Mouse (Mus musculus) 3T3-L1 (cell line): ENCODE measurements at regions not wholly inside any gene's neighbourhood (a gene's known extent, or its start where the extent isn't known, plus 50 kb on each side); places are given as distances from the start of the nearest gene placed in this dataset.
"Not testable (repeated sequence)": the region's sequence is repeated elsewhere in the genome, so short reads cannot be mapped to it uniquely, and the experiment has no call there.

Experiments
- DNase-seq: peaks from one replicate; pipeline ENCODE4 v3.0.0-alpha.2; 2015; ENCODE audit warnings: low read depth, low spot score

GRCm38 (mm10) chr3:7306800-7307199 lies 686.6 kb upstream of the 1700008P02Rik start:
- DNase-seq: peak; percentile 69

GRCm38 (mm10) chr3:7298511-7298910 lies 678.3 kb upstream of the 1700008P02Rik start:
- no peak for DNase-seq

GRCm38 (mm10) chr3:7291026-7291425 lies 670.8 kb upstream of the 1700008P02Rik start:
- no peak for DNase-seq

- DNase-seq: no peak
These were observed 637.3 kb upstream of the 1700008P02Rik start for GRCm38 (mm10) chr3:7257591-7257990.

- DNase-seq: no peak
These were observed 628.1 kb upstream of the 1700008P02Rik start for GRCm38 (mm10) chr3:7248337-7248736.

- no peak for DNase-seq
These were observed 609.5 kb upstream of the 1700008P02Rik start for GRCm38 (mm10) chr3:7229769-7230168.

- not testable (repeated sequence) for DNase-seq
These were observed 568.3 kb upstream of the 1700008P02Rik start for GRCm38 (mm10) chr3:7188531-7188930.

GRCm38 (mm10) chr3:7166596-7166995 lies 546.4 kb upstream of the 1700008P02Rik start:
- no peak for DNase-seq

GRCm38 (mm10) chr3:7138996-7139395 lies 518.8 kb upstream of the 1700008P02Rik start:
- DNase-seq: no peak

- DNase-seq: no peak
These were observed 514.5 kb upstream of the 1700008P02Rik start for GRCm38 (mm10) chr3:7134714-7135113.
